8 mouse cellular contexts compared by ENCODE assay signal in genomic region chr5:23598491-23598890, GRCm38 (mm10).
A peak's percentile ranks its signal among the peaks of the same experiment; 100 is the strongest.
DNase-seq lines count a peak whose midpoint lies in the region; ATAC-seq and TF ChIP-seq lines count a peak whose summit lies in the region.

No protein-coding gene starts in this region.

- TF ChIP-seq CTCF in left cerebral cortex, adult 2 months (IDR thresholded peaks at IDR 0.05): no peak; the same call in 1 of the 2 replicates

- DNase-seq in left cerebral cortex, adult 2 months (ENCODE audit: extremely low spot score in 1 of 2, low spot score in 2 of 2): no peak
- no peak for DNase-seq in left cerebral cortex, postnatal 4 days
- DNase-seq in fibroblast of lung, adult 2 months (ENCODE audit: low read depth): peak; percentile 85
- peak; percentile 65 for DNase-seq in heart, postnatal 4 days
- peak; percentile 41 to 49 for DNase-seq in lung, postnatal 4 days
- DNase-seq in layer of hippocampus, adult 18-20 months (ENCODE audit: low spot score in 2 of 2): no peak

- no peak overlapping the region for H3K4me3 ChIP-seq in left cerebral cortex, adult 2 months

- intact Hi-C loops in left cerebral cortex, adult 2 months (cut with DNase I): no loop called here
- intact Hi-C loops in left cerebral cortex, postnatal 4 days (cut with DNase I): no loop called here

- H3K27ac ChIP-seq in left cerebral cortex, adult 2 months: peak overlapping the region; percentile 63

- no peak for ATAC-seq in granulocyte monocyte progenitor cell, adult 5-6 weeks (replicated peaks; ENCODE audit: poor library complexity, severe bottlenecking)
- no peak for ATAC-seq in erythroid progenitor cell, adult 5-6 weeks (replicated peaks; ENCODE audit: low FRiP score, poor library complexity, severe bottlenecking)

Comparison
In these comparisons a context has a peak if more than half of its experiments do, and no peak if none do; other contexts are left out.
1. DNase-seq: peak in fibroblast of lung, adult 2 months (single experiment), heart, postnatal 4 days (single experiment) and lung, postnatal 4 days (2 of 2); none in left cerebral cortex, adult 2 months (0 of 2), left cerebral cortex, postnatal 4 days (single experiment) and layer of hippocampus, adult 18-20 months (0 of 2).